Mouse (Mus musculus) lung, adult 18-20 months (tissue): ENCODE results near the gene Polr2e.

Experiments used
- DNase-seq, 2 experiments: peaks; one replicate each; pipeline ENCODE4 v3.0.0; 2022; ENCODE audit warnings: mixed read lengths in 2 of 2

Polr2e gene

GRCm38 (mm10) chr10:80016511-80016910 lies 23.1 kb downstream of the Polr2e start, which contains the start of gene Arhgap45:
TSS of gene Arhgap45 (plus strand) at chr10:80016653.
- DNase-seq, result peak; percentile 81 to 82

- peak; percentile 80 to 81 for DNase-seq
Observed at GRCm38 (mm10) chr10:80015583-80015982, 24.0 kb downstream of the Polr2e start.

DNA sequence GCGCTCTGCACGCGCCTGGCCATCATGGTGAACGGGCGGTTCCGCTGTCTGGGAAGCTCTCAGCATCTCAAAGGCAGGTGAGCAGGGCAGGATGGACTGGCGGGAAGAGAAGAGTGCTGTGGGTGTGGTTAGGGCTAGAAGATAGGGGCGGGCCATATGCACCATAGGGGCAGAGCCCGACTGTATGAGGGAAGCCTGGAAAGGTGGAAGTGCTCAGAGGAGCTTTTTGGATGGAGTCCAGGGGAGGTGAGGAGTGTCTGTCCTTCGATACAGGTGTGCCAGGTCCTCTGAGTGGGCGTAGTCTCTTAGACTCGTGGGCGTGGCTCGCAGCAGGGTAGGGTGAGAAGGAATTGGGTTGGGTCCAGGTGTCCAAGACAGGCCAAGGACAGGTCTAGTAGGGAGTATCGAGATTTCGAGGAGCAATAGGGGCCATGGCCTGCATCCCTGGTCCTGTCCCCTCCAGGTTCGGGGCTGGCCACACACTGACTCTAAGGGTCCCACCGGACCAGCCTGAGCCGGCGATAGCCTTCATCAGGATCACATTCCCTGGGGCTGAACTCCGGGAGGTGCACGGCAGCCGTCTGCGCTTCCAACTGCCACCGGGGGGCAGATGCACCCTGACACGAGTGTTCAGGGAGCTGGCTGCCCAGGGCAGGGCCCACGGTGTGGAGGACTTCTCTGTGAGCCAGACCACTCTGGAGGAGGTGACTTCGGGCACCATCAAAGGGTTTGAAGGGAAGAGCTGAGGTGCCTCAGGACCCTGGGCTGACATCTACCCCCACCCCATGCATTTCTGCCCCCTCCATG lies 24.9 kb downstream of the Polr2e start:
- DNase-seq, result peak; percentile 76 to 85

- DNase-seq, result no peak
Observed at GRCm38 (mm10) chr10:80013609-80014008, 26.0 kb downstream of the Polr2e start.

DNA sequence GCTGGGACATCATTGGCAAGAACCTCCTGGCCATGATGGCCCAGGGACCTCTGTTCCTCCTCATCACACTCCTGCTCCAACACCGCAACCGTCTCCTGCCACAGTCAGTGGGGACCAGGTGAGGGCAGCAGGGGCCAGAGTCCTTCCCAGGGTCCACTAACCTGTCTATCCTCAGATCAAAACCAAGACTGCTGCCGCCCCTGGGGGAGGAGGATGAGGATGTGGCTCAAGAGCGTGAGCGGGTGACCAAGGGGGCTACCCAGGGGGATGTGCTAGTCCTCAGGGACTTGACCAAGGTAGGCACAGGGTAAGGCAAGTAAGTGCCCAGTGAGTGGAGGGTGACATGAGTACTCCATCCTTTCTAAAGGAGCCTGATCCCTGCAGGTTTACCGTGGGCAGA lies 27.9 kb downstream of the Polr2e start:
- DNase-seq, result no peak

DNA sequence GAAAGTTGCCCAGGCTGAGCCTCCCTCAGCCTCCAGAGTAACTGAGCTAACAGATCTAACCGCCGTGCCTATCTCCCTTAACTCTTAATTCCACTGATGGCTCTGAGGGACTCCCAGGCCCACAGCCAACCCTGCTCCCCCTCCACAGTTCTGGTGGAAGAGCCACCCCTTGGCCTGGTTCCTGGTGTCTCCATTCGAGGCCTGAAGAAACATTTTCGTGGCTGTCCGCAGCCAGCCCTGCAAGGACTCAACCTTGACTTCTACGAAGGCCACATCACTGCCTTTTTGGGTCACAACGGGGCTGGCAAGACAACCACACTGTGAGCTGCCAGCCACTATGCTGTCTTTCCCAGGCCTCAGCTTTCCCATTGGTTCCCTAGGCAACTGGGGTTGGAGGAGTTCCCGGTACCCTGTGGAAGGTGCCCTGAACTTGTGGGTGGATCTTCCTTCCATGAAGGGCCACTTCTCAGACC lies 35.3 kb downstream of the Polr2e start:
- no peak for DNase-seq

GRCm38 (mm10) chr10:80003374-80004232 lies 36.0 kb downstream of the Polr2e start:
- peak in 1 of 2 experiments; percentile 52 for DNase-seq

- no peak for DNase-seq
Observed at GRCm38 (mm10) chr10:80002829-80003228, 36.8 kb downstream of the Polr2e start.

GRCm38 (mm10) chr10:80001945-80002344 lies 37.6 kb downstream of the Polr2e start:
- DNase-seq, result no peak

GRCm38 (mm10) chr10:79997819-79998218 lies 41.8 kb downstream of the Polr2e start:
- DNase-seq, result no peak

DNA sequence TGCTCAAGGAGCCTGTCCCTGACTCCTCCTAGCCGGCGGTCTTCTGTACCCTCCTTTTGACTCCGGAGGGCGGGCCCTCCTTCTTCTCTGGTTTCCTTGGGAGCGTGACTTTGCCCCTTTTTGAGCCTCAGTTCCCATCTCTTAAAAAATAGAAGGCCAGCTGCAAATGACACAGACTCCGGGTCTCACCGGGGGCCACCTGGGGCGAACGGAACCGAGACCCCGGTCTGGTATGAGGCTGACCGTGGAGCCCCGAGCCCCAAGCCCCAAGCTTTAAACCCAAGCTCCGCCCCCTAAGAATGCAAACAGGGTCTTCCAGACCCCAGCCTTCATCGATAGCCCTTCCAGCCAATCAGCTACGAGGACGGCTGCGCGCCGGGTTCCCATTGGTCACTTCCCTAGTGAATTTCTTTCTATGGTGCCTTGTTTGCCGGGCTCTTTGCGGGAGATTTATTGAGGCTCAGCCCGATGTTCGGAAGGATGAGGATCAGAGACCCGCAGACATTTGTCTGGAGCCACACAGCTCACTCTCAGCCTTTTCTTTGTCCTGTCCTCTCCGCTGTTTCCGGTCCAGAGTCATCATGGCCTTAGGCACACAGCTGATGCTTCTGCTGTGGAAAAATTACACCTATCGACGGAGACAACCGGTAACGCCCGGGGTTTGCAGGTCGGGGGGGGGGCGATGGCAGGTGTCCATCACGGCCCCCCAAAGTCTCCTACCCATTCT lies 42.4 kb downstream of the Polr2e start:
- DNase-seq, result peak; percentile 63 to 66

GRCm38 (mm10) chr10:79996272-79997033 lies 43.1 kb downstream of the Polr2e start, which contains the start of gene Abca7:
TSS of gene Abca7 (plus strand) at chr10:79996494.
- DNase-seq, result peak; percentile 96 to 98

GRCm38 (mm10) chr10:79995636-79996035 lies 44.0 kb downstream of the Polr2e start:
- DNase-seq, result no peak

DNA sequence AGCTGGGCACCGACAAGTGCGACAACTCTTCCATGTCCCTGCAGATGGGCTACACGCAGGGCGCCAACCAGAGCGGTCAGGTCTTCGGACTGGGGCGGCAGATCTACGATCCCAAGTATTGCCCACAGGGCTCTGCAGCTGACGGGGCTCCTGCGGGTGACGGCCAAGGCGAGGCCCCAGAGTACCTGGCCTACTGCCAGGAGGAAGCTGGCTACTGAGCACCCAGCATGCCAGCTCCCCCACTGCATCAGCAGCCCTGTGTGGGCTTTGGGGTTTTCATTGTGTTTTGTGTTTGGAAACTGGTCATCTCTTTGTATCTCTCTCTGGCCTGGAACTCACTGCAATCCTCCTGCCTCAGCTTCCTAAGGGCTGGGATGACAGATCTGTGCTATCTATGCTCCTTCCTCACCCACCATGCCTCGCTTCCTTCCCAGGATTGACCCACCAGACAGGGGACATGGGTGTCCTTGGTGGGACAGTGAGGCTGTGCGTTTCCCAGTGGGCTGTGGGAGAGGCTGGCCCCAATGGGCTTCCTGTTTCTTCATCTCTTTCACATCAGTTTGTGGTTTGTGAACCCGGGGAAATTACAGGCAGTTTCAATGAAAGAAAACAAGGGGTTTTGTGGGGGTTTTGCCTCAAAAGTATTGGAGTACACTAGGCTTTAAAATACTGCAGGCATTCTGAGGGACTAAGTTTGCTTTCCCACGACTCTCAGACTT lies 45.0 kb downstream of the Polr2e start:
- peak; percentile 63 to 68 for DNase-seq

DNA sequence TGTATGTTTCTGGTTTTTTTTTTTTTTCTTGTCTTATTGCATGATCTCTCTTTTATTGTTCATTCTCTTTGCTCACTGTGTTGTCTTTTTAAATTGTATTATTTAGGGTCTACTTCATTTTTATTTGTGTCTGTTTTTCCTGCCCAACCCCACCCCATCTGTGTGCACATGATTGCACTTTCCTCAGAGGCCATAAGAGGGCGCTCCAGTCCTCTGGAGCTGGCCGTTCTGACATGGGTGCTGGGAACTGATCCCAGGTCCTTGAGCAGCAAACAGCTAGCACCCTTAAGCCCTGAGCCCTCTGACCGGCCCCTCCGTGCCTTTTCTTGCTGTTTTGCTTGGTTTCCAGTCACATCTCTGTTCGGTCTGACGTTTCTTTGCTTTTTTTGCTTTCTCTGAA lies 48.0 kb downstream of the Polr2e start:
- no peak for DNase-seq

DNA sequence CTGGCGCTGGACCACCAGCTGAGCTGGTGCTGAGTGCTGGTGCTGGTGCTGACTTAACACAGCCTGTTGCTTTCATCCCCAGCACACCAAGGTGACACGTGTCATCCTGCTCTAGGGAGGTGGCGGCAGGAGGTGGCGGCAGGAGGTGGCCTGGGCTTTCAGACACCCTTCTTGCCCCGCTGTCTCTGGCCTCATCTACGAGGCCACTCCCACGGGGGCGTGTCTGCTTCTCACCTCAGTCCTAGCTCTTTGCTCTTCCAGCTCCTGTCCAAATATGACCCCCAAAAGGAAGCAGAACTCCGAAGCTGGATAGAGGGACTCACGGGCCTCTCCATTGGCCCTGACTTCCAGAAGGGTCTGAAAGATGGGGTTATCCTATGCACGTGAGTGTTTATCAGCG lies 48.5 kb downstream of the Polr2e start:
- DNase-seq, result no peak

GRCm38 (mm10) chr10:79989870-79990269 lies 49.7 kb downstream of the Polr2e start:
- DNase-seq, result peak; percentile 72 to 81

GRCm38 (mm10) chr10:79989272-79989786 lies 50.3 kb downstream of the Polr2e start:
- DNase-seq, result peak in 1 of 2 experiments; percentile 19

GRCm38 (mm10) chr10:79988506-79989271 lies 50.9 kb downstream of the Polr2e start, which contains the start of gene Cnn2:
TSS of gene Cnn2 (plus strand) at chr10:79988584.
- DNase-seq, result peak; percentile 82 to 89
